Mouse (Mus musculus) bone marrow, adult 2 months (tissue): ENCODE measurements at regions not wholly inside any gene's neighbourhood (a gene's known extent, or its start where the extent isn't known, plus 50 kb on each side); places are given as distances from the start of the nearest gene placed in this dataset.

Experiments
- CTCF ChIP-seq: fragments of 200-500 bp; IDR thresholded peaks from 2 replicates; pipeline ENCODE4 v1.5.1; 2011; ENCODE audit warnings: low read length, control low read depth; ENCODE audit not compliant: control insufficient read depth, insufficient read depth
- POLR2A ChIP-seq: fragments of 200-500 bp; IDR thresholded peaks from 2 replicates; pipeline ENCODE4 v1.6.1; 2011; ENCODE audit warnings: low read depth, mild to moderate bottlenecking, control low read depth, low read length, borderline replicate concordance; ENCODE audit not compliant: control insufficient read depth

GRCm38 (mm10) chr14:24995226-24995625 is 463.8 kb upstream of the Zmiz1 start:
- TF ChIP-seq CTCF (no peak), POLR2A (no peak)
